Mouse (Mus musculus) heart, adult 8-10 months (tissue): ENCODE data around the gene Hunk. TPM values are rescaled to one million over a fixed set of nuclear protein-coding genes. Genes with fewer than 3 reads are reported as not detected.

ENCODE experiments used
- DNase-seq: peaks from one replicate; pipeline ENCODE4 v3.0.0; 2022; ENCODE audit warnings: low spot score
- total RNA-seq, 4 experiments: library from RNA; stranded (reverse); gene quantifications; 2 replicates each; pipeline ENCODE4 v1.2.4; 2022

Gene Hunk
- under 1 TPM; 0.19 to 0.79 (median 0.45) TPM for total RNA-seq

DNA sequence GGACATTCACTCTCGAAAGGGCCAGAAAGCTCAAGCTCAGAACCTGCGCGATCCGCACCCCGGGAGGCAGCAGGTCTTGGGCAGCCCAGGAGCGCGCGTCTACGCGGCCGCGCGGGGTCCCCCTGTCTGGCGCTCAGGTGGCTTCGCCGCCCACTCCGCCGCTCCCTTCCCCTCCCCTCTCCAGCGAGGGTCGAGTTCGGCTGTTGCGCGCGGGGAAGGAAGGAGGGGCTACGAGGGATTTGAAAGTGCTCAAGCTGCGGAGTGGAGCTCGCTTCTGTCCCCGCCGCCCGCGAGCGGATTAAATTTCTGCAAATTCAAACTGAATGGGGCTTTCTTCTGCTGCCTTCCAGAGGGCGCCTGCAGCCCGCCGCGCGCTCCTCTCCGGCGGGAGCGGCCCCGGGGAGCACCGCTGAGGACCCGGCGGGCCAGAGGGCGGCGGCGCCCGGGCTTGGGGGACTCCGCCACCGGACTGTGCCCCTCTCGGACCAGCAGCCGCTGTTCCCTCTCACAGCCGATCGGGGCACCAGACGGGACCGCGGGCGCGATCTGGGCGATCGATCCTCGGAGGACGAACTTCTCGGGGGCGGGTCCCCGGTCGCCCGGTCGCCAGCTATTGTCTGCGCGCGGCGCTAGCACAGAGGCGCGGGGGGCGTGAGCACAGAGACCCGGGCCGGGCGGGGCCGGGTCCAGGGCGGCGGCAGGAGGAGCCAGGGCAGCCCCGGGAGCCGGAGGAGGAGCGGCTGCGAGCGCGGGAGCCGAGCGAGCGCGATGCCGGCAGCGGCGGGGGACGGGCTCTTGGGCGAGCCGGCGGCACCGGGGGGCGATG, at the start of gene Hunk:
Gene Hunk (plus strand): TSS at position 326 of the 826 bp plus-strand sequence.
- DNase-seq: no peak

DNA sequence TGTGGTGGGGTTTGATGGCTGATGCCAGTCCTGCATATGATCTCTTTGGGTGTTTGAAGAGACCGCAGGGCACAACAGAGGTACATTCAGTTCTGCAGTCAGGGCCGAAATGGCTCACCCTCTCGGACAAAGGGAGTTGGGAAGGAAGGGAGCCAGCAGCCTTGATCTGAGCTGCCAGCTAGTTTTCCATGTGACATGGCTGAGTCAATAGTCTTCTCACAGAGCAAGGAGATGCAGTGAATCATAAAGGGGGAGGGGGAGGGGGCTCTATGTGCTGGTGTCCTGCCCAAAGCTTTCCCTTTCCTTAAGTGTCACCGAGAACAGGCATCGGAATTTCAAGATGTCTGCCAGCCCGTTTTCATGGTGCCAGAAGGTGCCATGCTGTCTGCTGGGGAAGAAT, 46.8 kb upstream of the Hunk start:
- no peak for DNase-seq

DNA sequence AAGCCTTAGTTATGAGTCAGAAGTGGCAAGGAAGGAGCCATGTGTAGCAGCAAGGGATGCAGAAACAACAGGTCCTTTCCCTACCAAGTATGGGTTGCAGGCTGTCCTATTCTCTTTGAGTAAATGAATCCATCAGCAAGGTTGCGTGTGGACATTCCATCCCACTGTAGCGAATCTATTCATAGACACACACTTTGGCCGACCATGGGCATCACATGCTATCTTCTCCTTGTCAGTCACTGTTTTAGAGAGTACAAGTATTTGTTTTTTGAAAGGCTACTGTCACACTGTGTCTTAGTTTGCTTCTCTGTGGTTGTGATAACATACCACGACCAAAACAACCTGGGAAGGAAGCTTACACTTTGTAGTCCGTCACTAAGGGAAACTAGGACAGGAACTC, 44.7 kb upstream of the Hunk start:
- DNase-seq: peak; percentile 40

DNA sequence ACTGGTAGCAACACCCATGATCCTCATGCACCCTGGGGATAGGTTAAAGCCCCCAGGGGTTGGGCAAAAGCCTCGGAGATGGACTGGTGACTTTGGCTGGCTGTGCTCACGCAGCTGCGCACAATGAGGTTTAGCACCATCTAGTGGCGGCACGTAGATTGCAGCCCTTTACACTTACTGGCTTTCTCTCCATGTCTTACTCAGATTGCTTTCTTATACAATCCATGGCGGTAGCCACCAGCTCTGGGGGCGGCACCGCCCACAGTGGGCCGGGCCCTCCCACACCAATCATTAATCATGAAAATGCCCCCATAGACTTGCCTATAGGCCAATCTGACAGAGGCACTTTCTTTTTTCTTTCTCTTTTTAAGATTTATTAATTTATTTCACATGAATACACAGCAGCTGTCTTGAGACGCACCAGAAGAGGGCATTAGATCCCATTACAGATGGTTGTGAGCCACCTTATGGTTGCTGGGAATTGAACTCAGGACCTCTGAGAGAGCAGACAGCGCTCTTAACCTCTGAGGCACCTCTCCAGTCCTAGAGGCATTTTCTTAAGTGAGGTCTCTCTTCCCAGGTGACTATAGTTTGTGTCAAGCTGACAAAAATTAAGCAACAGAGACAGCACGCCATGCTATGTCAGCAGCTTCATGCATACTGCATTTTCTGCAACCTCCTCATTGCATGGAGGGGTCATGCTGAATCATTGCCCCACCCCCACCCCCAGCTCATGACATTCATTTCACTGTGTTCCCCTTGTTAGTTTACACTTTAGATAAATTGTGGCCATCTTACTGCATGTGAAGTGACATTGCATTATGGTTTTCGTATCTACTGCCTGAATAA, 35.9 kb upstream of the Hunk start:
- peak; percentile 67 for DNase-seq

DNA sequence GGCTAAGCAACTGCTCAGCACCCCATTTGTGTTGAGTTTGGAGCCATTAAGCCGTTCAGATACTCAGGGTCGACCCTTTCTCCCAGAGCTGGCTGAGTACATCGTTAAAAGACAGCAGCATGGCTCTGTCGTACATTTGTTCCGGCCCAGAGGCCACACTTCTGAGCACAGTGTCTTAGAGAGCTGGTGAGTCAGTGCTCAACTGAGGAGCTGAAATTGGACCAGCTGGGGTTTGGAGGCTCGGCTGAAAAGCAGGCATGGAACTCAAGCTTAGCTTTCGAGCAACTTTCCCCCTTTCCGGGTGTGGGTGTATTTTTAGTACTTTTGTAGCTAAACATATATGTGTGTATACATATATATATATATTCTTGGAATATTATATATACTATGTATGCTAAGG, 34.1 kb upstream of the Hunk start:
- no peak for DNase-seq

DNA sequence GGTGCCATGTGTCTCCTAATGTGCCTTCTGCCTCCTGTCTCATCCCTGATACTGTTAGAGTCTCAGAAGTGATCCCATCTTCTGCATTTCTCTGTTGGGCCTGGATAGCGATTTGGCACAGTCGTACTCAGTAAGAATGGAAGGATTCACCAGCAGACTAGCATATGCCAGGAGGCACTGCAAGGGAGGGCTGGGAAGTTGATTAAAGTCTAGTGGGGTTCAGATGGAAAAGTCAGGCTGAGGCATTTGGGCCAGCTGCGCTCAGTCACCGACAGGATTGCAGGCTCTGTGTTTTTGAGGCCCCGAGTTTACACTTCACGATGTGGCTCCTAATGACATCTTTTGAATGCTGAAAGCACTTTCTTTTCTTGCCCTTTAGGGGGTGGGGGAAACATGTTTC, 33.1 kb upstream of the Hunk start:
- DNase-seq: no peak

DNA sequence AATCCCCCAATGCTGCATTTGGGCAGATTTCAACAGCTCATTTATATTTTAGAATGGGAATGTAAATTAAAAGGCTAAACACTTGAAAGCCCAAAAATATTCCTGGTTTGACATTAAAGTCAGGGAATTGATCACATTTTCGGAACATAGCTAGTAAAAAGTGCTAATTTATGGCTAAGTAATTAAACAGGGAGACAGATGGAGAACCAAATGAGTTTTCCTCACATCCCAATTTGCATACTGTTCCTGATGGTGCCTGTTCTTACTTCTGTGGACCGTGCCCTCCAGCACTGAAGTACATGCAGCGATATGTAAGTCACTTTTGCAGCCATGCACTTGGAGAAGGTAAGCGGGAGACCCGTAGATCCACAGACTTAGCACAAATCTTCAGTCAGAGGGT, 32.7 kb upstream of the Hunk start:
- no peak for DNase-seq

DNA sequence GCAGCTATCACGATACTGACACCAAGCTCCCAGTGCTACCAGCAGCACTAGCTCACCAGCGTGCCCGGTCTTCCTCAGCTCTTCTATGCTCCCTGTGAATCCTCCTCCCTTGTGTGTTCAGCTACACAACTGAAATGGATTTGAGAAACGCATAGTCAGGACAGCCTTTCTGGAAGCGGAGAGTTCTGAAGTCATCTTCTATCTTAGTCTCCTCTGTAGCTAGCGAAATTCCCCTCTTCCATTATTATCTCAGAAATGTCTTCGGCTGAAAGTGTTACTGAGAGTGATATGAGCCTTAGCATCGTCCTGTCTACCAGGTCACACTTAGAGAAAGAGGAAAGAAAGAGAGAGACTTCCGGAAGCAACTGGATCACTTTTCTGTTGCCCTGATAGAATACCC, 26.5 kb upstream of the Hunk start:
- no peak for DNase-seq

DNA sequence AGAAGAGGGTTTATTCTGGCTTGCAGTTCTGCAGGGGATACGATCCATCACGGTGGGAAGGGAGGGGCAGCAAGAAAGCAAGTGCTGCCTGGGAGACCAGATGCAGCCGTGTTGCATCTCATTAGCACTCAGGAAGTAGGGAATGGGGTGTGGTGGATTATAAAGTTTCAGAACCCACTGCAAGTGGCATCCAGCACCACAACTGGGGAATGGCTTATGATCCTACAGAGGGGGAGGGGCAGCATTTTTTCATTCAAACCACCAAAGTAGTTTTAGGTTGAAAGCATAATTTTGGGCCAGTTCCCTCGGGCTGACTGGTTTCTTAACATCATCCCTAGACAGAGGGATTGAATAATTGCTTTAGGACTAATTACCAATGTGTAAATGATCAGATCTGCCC, 26.1 kb upstream of the Hunk start:
- no peak for DNase-seq

DNA sequence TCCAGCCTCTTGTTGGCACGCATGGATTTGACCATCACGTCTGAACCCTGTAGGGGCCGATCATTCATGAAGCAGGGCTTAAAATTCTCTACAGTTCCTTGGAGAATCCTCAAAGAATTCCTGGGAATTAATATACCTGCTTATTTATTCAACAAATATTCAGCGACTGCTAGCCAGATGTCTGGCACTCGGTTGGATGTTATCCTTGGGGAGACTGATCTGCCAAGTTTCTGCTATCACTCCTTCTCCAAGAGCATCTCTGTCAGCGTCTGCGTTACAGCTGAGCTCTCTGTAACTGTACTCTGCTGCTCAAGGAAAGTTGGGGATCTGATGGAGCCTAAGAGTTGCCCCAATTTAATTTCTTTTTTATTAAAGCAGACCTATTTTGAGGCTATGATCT, 25.5 kb upstream of the Hunk start:
- DNase-seq: no peak

DNA sequence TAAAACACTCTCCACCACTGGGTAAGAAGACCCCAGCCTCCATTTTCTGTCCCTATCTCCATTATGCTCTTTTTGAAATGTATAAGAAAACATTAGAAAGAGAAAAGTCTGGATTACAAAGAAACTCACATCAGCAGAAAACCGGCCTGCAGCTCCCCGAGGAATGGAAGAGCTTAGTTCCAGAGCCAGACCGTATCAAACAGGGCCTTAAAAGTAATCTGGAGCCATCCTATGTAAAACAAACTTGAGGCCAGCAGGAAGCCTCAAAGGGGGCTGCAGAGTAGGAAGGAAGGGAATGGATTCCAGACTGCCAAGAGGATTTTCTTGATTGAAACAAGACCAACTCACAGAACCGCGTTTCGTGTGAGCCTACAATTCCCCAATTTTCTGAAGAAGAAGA, 22.9 kb upstream of the Hunk start:
- no peak for DNase-seq

DNA sequence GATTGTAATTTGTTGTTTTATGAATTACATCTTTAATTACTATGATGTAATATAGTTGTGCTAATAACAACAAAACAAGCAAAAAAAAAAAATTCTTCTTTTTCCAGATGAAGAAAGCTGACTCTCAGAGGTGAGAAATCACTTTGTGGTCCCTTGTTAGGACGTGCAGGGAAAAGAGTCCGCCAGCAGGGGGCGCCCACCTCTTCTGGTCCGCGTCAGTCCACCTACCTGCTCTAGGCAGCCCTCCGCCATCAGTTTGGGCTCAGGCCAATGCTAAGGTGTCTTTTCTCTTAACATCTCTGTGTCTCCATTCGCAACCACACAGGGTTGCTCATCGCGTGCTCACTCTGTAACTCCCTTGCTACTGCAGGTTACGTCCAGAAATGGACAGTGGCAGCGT, 5.9 kb upstream of the Hunk start:
- no peak for DNase-seq

DNA sequence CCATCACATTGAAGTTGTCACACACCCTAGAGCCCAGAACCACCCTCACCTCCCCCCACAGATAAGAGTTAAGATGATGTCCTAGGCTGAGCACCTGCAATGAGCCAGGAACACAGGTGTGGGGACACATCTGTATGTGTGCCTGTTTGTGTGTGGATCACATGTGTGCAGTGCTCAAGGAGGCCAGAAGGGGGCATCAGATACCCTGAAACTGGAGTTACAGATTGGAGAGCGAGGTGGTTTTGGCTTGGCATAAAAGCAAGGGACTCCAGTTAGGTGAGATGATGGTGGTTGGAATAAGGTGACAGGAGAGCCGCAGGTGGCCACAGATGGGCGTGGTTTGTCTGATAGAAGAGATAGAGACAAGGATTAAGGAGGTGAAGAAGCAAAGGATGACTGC, 4.2 kb upstream of the Hunk start:
- DNase-seq: no peak

DNA sequence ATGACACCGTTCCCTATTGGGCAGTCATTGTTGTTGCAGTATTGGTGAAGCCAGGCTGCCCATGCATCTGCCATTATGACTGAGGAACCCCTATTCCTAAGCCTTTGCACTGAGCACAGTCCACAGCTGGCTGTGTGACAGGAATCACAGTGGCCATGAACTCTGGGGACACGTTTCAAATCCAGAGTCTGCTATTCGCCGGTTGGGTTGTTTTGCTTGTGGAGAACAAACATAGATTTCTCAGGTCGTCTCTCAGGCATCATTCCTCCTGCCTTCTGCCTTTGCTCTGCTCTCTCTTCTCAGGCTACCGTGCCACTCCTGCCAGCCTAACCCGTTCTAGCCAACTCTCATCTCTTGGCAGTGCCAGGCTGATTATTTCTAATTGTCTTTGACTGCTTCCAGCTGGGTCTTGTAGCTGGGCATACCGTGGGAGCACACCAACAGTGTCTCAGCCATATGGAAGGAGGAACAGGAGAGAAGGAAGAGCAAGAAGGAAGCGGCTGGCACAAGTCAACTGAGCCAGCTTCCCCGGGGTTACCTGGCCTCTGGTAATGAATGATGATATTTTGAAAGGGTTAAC, 3.0 kb upstream of the Hunk start:
- DNase-seq: no peak

DNA sequence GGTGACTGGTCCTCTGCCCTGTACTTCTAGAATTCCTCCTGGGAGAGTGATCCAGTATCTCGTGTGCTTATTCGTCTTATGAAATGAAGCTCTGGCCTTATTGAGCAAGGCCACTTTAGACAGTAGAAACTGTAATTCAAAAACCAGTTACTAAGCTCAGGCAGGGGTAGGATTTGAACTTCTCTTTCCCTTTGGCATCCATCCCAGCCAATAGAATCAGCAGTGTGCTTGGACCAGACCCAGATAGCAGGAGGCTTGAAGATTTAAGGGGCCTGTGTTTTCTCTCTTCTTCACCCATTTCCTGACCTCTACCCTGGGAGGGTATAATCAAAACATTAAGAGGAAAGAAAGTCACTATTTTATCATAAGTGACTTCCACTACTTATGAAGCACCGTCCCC, 1.8 kb upstream of the Hunk start:
- no peak for DNase-seq

DNA sequence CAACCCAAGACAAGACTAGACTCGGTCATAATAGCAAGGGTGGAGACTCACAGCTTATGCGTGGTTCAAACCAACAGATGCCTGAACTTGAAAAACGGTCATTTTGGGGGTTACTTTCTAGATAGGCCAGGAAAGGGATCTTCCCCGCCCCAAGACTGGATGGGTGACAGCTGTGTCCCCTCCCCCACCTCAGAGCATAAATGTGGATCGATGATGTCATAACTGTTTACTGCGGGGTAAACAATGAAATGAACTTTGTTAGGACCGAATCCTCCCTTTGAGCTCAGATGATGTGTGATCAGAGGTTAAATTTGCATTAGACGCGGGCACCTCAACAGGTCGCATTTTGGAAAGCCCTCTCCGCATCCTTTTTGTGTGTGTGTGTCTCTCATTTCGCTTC, 967 bp upstream of the Hunk start:
- no peak for DNase-seq

DNA sequence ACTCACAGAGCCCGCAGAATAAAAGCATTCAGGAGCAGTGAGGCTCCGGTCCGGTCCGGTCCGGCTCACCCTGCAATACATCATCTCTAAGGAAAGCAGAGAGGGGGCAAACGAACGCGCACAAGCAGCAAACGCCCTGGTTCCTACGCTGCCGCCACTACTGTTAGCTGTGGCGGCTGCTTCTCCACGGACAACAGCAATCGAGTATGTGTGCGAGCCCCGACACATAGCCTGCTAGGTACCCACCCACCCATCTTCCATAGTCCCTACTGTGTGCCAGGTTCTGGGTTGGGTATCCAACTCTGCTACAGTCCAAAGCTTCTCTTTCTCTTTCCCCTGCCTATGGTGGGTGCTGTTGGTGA, 506 bp upstream of the Hunk start:
- DNase-seq: no peak

DNA sequence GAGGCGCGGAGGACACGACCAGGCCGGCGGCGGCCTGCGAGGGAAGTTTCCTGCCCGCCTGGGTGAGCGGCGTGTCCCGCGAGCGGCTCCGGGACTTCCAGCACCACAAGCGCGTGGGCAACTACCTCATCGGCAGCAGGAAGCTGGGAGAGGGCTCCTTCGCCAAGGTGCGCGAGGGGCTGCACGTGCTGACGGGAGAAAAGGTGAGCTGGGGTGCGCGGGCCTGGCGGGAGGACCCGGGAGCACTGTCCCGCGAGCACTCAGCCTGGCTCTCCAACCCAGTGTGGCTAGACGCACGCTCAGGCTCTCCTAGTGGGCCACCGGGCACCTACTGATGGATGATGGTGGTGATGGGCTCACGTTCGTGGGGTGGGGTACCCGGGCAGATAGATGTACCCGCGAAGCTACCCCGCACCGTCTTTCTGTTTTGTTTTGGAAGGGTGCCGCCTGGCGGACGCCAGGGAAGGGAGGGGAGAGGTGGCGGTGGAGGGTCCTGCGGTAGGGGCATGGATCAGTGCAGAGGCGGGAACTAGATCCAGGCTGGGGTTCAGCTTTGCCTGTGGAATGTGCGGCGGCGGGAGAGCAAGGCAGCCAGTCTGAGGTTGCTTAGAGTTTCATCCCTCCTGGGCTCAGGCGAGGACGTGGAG, 824 bp downstream of the Hunk start:
- no peak for DNase-seq

DNA sequence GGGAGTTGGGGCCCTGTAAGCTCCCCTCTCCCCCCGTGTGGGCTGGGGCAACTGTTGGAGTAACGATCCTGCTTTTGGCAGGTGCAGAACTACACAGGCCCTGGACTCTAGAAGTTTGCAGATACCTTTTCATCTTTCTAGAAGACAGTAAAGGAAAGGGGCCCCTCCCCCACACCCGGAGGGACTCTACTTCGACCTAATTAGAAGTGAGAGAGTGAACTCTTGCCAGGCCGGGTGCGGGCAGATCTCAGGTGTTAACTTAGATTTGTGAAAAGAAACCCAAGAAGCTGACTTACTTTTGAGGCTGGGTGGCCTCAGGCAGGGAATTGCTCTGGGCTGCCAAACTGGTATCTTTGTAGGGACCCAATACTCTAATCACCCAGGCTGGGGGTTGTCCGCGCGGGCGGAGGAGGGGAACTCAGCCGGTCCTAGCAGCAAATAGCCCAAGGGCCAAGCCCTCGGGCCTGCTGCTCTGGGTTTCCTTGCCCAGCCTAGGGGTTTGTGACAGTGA, 1.4 kb downstream of the Hunk start:
- DNase-seq: no peak

DNA sequence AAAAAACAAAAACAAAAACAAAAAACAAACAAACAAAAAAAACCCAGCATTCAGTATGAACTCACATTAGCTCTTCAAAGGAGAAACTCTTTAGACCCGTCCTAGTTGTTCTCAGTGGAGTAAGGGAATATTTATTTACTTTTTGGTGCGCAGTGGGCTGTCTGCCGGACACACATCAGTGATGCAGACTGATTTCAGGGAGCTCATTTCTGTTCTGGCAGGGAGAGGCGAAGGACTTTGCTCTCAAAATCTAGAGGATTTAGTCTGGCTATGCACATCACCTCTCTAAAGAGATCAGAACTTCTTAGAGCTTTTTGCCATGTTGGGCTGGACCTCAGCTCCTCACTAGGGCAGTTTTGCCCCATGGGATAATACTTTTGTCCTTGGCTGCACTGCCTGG, 2.1 kb downstream of the Hunk start:
- DNase-seq: no peak

DNA sequence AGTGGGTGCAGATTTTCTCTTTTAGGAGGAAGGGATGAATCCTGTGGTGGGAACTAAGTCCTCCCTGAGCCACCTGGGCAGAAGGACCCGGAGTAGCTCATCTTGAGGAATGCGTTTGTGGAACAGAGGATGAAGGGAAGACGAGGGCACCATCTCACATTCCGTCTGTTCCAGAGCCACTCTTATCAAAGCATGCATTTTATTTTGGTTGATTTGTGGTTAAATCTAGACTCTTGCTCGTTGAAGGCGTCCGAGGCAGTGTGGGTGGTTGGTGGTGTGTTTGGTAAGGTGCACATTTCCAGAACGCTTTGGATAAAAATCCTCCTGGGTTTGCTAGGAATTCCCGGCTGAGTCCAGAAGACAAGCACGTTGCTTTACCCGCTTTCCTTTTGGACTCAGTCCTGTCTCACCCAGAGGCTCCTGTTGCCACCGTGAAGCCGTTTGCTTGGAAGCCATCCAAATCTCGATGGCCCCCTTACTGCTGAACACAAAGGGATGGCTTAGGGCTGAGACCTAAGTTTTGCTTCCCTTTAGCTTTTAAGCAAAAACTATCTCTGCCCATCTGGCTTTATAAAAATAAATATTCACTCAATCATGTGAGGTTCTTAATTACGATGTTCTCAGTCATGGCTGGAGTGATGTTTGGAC, 3.4 kb downstream of the Hunk start:
- DNase-seq: no peak

DNA sequence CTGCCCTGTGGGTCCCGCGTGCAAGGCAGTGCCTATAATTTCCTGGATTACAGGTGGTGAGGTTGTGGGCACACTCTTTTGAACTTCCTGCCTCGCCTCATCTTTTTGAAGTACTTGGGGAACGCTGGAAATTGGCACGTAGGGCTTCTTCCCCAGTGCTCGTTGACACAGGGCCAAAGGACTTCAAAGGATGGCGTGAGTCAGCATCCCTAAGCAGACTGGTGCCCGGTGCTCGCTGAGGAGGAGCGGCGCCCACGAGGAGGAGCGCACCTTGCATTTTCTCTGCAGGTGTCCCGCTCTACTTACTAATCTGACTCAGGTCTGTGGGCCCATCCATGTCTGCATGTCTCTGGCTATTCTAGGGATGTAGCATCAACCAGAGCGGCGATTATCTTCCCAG, 4.9 kb downstream of the Hunk start:
- DNase-seq: no peak
